Mouse (Mus musculus) lung, postnatal 0 days (tissue): ENCODE measurements at regions not wholly inside any gene's neighbourhood (a gene's known extent, or its start where the extent isn't known, plus 50 kb on each side); places are given as distances from the start of the nearest gene placed in this dataset.

ENCODE experiments used
- CTCF ChIP-seq: IDR thresholded peaks from 2 replicates; pipeline ENCODE4 v1.5.1; 2016; ENCODE audit warnings: antibody characterized with exemption, mild to moderate bottlenecking
- EP300 ChIP-seq: IDR thresholded peaks from 2 replicates; pipeline ENCODE4 v1.6.1; 2016; ENCODE audit warnings: antibody characterized with exemption, mild to moderate bottlenecking, control low read depth

GRCm38 (mm10) chr10:71646071-71646470, 298.5 kb downstream of the Ipmk start:
- peak; percentile 17; the same call in 1 of the 2 replicates for TF ChIP-seq EP300
- TF ChIP-seq CTCF: no peak
